Mouse (Mus musculus): ENCODE measurements around the gene Klf6. TPM values are rescaled to one million over a fixed set of nuclear protein-coding genes. Genes with fewer than 3 reads are reported as not detected.
A peak's percentile ranks its signal among the peaks of the same experiment; 100 is the strongest.

Klf6 gene
- polyA plus RNA-seq, 1 experiment from 2014 or later: 70.1 TPM

DNA sequence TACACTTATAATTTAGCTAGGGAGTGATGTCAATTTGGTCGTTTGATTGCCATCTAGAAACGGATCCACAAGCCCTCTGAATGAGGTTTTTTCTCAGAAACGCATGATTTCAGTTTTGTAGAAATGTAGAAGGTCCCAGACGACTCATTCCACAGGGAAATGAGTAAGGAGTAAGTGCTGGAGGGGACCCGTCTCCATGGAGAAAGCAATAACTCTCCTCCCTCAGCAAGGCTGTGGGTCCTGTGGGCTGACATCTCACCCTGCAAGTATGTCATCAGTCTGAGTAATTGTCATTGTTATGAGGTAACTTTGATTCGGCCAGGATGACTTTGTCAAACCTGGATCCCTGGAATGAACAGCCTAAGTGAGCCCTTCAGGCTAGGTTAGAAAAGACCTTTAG, 4.8 kb downstream of the Klf6 start:
- H3K4me2 ChIP-seq: peak overlapping the region; percentile 68
- ATAC-seq (ENCODE audit: low FRiP score): no peak
- no peaks in the 10 kb centered on the region for H3K27me3 ChIP-seq
- H3K27ac ChIP-seq: no peak overlapping the region
- peaks cover 62% of the 10 kb centered on the region for H3K4me1 ChIP-seq (replicated peaks)
- WGBS: 76% methylated on average over 6 of the region's 6 CpGs
- no peak overlapping the region for H3K9ac ChIP-seq
- H3K9me3 ChIP-seq: no peaks in the 10 kb centered on the region
- H3K36me3 ChIP-seq: peaks cover 39% of the 10 kb centered on the region
- 0 out of 2 replicates have a peak overlapping the region, but pooled peaks have one; percentile 5 for H3K4me3 ChIP-seq

DNA sequence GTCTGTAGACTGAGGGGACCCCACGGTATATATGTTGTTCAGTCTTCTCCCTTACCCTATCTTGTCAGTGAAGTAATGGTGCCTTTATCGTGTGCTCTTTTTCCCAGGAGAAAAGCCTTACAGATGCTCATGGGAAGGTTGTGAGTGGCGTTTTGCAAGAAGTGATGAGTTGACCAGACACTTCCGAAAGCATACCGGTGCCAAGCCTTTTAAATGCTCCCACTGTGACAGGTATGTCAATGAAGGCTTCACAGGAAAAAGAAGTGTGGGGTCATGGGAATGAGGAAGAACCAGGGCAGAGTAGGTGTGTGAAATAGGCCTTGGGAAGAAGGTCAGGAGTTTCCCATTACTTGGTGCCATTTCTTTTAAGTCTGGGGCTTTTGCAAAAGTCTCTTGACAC, 5.2 kb downstream of the Klf6 start:
- 94% methylated on average over 5 of the region's 5 CpGs for WGBS

DNA sequence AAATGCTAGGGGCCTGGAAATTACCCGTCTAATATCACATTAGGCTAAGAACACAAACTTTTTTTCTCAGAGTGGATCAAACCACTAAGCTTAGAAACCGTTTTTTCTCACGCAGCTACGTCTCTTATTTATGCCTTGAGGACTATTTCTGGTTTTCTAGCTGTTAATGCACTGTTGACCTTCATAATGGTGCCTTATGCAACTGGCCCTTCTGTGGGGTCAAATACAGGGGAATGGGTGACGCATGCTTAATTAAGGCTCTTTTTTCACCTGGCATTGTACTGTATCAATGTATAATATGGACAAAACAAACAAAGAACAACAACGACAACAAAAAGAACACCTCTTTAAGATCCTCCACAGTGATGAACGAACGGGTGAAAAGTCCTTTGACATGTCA, 7.1 kb downstream of the Klf6 start:
- WGBS: 80% methylated on average over 8 of the region's 8 CpGs
- H3K27me3 ChIP-seq: no peaks in the 10 kb centered on the region
- H3K4me3 ChIP-seq: no peak overlapping the region
- peaks cover 58% of the 10 kb centered on the region for H3K4me1 ChIP-seq (replicated peaks)
- H3K9me3 ChIP-seq: no peaks in the 10 kb centered on the region
- H3K36me3 ChIP-seq: peaks cover 39% of the 10 kb centered on the region
- no peak overlapping the region for H3K27ac ChIP-seq
- H3K9ac ChIP-seq: no peak overlapping the region
- no peak overlapping the region for H3K4me2 ChIP-seq
- ATAC-seq (ENCODE audit: low FRiP score): no peak

More for the DNA sequence above, 5.2 kb downstream of the Klf6 start:
- Histone ChIP-seq H3K4me3 (0 out of 2 replicates have a peak overlapping the region, but pooled peaks have one; percentile 5), H3K4me1 (replicated peaks) (peaks cover 62% of the 10 kb centered on the region), H3K4me2 (peak overlapping the region; percentile 68), H3K9ac (no peak overlapping the region), H3K9me3 (no peaks in the 10 kb centered on the region), H3K27me3 (no peaks in the 10 kb centered on the region), H3K36me3 (peaks cover 39% of the 10 kb centered on the region), H3K27ac (no peak overlapping the region)
- no peak for ATAC-seq (ENCODE audit: low FRiP score)

DNA sequence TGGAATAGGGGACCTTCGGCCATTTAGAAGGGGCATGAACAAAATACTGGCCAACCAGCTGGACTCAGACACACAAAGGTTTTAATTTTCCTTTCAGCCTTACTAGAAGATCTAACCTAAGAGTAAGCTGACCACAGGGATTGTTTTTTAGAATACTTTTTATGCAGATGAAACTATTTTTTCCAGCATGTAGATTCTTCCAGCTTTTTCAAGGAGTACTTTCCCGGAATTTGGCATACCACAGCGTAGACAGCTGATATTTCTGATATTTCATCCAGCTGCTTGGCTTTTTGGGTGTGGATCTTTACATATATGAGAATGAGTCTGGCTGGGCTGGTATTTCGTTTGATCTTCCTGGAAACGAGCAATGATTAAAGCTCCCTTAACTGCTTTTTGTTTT, 8.2 kb downstream of the Klf6 start:
- Histone ChIP-seq H3K4me3 (no peak overlapping the region), H3K9me3 (no peaks in the 10 kb centered on the region), H3K4me2 (no peak overlapping the region), H3K27me3 (no peaks in the 10 kb centered on the region), H3K9ac (no peak overlapping the region), H3K27ac (no peak overlapping the region), H3K4me1 (replicated peaks) (peaks cover 49% of the 10 kb centered on the region), H3K36me3 (peaks cover 39% of the 10 kb centered on the region)
- WGBS: 53% methylated on average over 5 of the region's 5 CpGs
- no peak for ATAC-seq (ENCODE audit: low FRiP score)

DNA sequence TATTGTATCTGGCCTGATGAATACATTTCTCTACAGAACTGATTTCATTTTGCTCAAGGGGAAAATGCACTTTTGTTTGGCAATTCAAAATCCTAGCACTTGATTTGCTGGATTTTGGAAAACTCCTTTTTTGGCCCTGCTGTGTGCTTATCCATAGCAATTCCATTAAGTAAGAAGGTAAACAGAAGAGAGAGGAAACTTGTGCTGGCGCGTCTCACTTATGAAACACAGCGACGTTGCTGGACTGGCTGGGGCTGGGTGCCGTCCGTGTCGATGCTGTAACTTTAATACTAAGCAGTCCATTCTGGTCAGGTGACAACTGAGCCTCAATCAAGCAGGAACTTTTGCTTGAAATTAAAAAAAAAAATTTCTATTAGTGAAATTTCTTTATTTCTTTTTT, 8.6 kb downstream of the Klf6 start:
- no peak for ATAC-seq (ENCODE audit: low FRiP score)
- Histone ChIP-seq H3K4me2 (no peak overlapping the region), H3K27ac (no peak overlapping the region), H3K27me3 (no peaks in the 10 kb centered on the region), H3K9ac (no peak overlapping the region), H3K4me3 (no peak overlapping the region), H3K36me3 (peaks cover 38% of the 10 kb centered on the region), H3K4me1 (replicated peaks) (peaks cover 45% of the 10 kb centered on the region), H3K9me3 (no peaks in the 10 kb centered on the region)
- 10% methylated on average over 7 of the region's 7 CpGs for WGBS

DNA sequence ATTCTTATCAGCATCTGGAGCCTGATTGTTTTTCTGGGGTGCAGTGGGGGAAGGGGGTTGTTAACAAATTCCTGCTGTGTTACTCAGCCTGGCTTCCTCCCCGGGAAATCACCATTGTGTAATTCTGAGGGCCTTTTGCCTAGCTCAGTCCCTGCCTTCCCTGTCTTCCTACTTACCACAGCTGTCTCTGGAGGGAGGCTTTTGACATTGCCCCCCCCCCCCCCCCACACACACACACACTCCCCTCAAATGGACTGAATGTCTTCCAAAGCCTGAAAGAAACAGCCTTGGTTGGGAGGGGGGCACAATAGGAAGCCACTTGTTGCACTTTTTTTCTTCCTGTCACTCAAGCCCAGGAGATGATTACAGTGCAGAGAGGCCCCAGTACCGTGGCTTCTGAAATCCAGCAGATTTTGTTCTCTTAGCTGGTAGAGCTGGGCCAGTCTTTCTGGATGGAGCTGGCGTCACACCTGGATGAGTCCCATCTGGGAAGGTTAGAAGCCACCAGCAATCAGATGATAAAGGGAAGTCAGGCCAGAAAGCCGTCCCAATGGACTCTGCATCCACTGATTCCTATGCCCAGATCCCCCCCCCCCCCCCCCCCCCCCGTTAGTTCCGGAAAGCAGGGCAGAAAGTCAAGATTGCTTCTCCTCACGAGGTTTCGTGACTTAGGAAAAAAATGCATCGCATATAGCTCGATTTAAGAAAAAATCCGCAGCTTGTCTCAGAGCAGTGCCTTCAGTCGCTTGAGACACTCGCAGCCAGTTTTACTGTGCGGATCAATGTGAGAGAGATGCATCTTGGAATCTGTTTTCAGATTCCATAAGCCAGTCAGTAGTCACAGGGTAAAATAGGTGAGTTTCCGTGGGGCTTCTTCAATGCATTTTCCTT, 9.3 kb downstream of the Klf6 start:
- ATAC-seq (ENCODE audit: low FRiP score): peak; percentile 77
- Histone ChIP-seq H3K27ac (no peak overlapping the region), H3K4me3 (no peak overlapping the region), H3K9ac (no peak overlapping the region), H3K4me1 (replicated peaks) (peaks cover 37% of the 10 kb centered on the region), H3K27me3 (no peaks in the 10 kb centered on the region), H3K9me3 (no peaks in the 10 kb centered on the region), H3K36me3 (peaks cover 30% of the 10 kb centered on the region), H3K4me2 (0 out of 2 replicates have a peak overlapping the region, but pooled peaks have one; percentile 13)
- 12% methylated on average over 14 of the region's 15 CpGs for WGBS

DNA sequence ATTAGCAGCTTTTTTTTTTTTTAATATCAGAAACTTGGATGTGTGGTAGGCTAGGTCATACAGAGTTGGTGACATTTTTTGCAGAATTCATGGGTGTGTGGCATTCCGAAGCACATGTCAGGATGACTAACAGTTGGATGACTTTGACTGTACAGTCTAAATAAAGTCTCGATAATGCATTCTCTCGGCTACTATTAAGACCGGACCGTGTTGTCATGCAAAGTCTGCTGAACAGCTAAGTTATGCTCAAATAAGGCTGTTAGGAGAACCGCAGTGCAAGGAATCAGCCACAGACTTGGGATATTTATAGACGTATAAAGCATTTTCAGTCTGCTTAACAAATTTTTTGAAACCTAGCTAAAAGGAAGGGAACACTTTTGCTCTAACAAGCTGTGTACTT, 10.1 kb downstream of the Klf6 start:
- Histone ChIP-seq H3K36me3 (peaks cover 22% of the 10 kb centered on the region), H3K9ac (no peak overlapping the region), H3K4me2 (no peak overlapping the region), H3K27ac (no peak overlapping the region), H3K4me3 (no peak overlapping the region), H3K27me3 (no peaks in the 10 kb centered on the region), H3K9me3 (no peaks in the 10 kb centered on the region), H3K4me1 (replicated peaks) (peaks cover 29% of the 10 kb centered on the region)
- ATAC-seq (ENCODE audit: low FRiP score): no peak
- 76% methylated on average over 7 of the region's 7 CpGs for WGBS

DNA sequence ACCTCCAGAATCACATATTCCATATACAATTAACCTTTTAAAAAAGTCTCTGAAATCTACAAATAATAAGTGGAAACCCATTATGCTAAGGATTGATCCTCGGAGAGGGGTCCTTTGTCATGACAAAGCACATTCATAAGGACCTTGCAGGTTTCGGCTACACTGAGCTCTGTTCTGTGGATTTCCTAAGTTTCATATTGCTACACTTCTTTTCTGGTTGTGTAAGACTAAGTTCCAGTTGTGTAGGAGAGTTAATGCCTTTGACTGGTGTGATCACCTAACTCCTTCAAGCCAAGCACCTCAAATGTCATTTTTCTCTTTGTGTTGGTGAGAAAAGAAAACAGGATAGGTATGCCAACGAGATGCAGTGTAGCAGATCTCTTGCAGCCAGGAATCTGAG, 12.4 kb downstream of the Klf6 start:
- ATAC-seq (ENCODE audit: low FRiP score): no peak
- Histone ChIP-seq H3K9me3 (no peaks in the 10 kb centered on the region), H3K27me3 (no peaks in the 10 kb centered on the region), H3K4me2 (no peak overlapping the region), H3K4me3 (no peak overlapping the region), H3K9ac (no peak overlapping the region), H3K27ac (no peak overlapping the region), H3K4me1 (replicated peaks) (peaks cover 17% of the 10 kb centered on the region), H3K36me3 (0 out of 2 replicates have a peak, but pooled peaks cover under 1% of the 10 kb centered on the region)
- WGBS: 82% methylated on average over 3 of the region's 3 CpGs

DNA sequence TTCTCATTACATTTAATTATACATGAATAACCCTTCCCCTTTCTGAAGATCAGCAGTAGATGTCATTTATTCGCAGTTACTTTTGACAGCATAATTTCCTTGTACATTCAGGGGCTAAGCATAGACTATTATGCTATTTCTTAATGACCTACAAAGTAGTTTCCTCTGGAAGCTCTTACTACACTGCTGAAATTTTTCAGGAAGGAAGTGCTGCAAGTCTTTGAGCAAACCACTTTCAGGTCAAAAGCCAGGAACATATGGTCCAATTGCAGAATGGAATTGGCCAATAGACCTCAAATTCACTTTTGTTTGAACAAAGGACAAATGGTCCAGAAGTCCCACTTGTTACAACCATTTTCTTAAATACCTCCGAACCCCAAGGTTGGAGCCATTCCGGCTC, 14.2 kb downstream of the Klf6 start:
- Histone ChIP-seq H3K9me3 (no peaks in the 10 kb centered on the region), H3K4me3 (no peak overlapping the region), H3K36me3 (no peaks in the 10 kb centered on the region), H3K9ac (no peak overlapping the region), H3K27me3 (no peaks in the 10 kb centered on the region), H3K27ac (no peak overlapping the region), H3K4me2 (no peak overlapping the region), H3K4me1 (replicated peaks) (peaks cover 6% of the 10 kb centered on the region)
- no peak for ATAC-seq (ENCODE audit: low FRiP score)
- WGBS: 93% methylated on average over 3 of the region's 3 CpGs

DNA sequence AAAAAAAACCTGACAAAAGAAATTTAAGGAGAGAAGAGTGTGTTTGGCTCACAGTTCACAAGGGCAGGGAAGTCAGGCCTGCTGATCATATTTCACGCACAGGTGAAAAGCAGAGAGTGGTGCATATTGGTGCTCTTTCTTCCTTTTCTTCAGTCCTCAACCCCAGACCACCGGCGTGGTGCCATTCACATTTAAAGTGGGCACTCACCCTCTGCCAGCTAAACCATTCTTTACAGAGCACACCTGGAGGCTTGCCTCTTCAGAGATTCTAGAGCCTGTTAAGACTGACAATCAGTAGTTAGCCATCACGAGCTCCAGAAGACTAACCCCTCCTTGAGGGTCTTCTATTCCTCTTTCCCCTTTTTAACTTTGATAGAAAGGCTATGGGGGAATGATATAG, 17.5 kb downstream of the Klf6 start:
- Histone ChIP-seq H3K9ac (no peak overlapping the region), H3K9me3 (no peaks in the 10 kb centered on the region), H3K27me3 (no peaks in the 10 kb centered on the region), H3K36me3 (no peaks in the 10 kb centered on the region), H3K4me3 (no peak overlapping the region), H3K4me1 (replicated peaks) (no peaks in the 10 kb centered on the region), H3K27ac (no peak overlapping the region), H3K4me2 (no peak overlapping the region)
- 49% methylated on average over 4 of the region's 4 CpGs for WGBS
- ATAC-seq (ENCODE audit: low FRiP score): no peak

DNA sequence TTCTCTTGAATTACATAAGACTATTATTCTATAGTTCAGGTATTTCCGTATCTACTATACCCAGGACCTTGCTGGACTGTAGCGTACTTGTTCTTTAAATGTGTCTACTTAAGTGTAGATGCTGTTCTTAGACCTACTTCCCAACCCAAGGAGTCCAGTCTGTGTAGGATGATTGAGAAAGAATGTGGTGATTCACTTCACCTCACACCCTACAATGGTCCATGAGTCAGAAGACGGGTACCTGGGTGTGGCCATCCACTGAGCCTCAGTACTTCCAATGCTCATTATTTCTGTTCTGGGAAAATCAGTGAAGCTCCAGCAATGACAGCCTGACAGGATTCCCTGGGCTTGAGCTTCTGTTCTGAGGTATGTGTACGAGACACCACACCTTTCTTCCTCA, 25.5 kb downstream of the Klf6 start:
- Histone ChIP-seq H3K4me1 (replicated peaks) (no peaks in the 10 kb centered on the region), H3K9me3 (no peaks in the 10 kb centered on the region), H3K4me3 (no peak overlapping the region), H3K9ac (no peak overlapping the region), H3K27me3 (no peaks in the 10 kb centered on the region), H3K4me2 (no peak overlapping the region), H3K36me3 (no peaks in the 10 kb centered on the region), H3K27ac (no peak overlapping the region)
- 96% methylated on average over 4 of the region's 4 CpGs for WGBS
- no peak for ATAC-seq (ENCODE audit: low FRiP score)

DNA sequence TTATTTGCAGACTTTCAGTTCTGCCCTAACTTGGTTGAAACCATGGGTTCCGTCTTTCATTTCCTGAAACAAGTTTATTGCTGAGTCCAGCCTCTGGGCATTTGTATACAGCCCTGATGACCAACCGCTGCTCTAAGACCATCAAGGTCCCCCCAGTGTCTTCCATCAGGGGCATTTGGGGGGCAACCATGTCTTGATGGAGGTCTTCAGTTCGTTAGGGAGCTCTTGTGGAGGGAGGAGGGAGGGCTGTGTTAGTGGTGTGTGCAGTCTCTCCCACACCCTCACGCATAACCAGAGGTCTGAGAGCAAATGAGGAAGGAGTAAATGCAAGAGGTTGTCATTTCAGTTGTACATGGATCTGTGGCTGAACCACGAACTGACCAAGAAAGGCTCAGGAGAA, 26.9 kb downstream of the Klf6 start:
- Histone ChIP-seq H3K36me3 (no peaks in the 10 kb centered on the region), H3K4me2 (no peak overlapping the region), H3K27ac (no peak overlapping the region), H3K27me3 (no peaks in the 10 kb centered on the region), H3K4me1 (replicated peaks) (no peaks in the 10 kb centered on the region), H3K9ac (no peak overlapping the region), H3K9me3 (no peaks in the 10 kb centered on the region), H3K4me3 (no peak overlapping the region)
- ATAC-seq (ENCODE audit: low FRiP score): no peak
- 85% methylated on average over 5 of the region's 5 CpGs for WGBS

DNA sequence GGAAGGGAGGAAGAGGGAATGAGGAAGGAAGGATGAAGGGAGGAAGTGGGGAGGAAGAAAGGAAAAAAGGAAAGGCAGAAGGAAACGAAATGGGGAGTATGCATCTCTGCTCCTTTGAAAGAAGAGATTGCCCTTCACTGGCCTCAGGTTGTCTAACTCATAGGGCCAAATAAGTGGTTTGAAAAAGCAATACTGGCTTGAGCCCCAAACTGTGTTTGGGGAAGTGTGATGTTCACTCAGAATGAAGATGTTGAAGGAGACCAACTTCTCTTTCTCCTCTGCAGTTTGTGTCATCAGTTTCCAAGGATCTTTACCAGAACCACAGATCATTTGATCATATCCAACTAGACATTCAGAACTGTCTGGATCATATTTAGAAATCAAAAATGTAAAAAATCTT, 27.4 kb downstream of the Klf6 start:
- WGBS: 88% methylated on average over 1 of the region's 1 CpGs
- no peaks in the 10 kb centered on the region for H3K27me3 ChIP-seq
- no peak for ATAC-seq (ENCODE audit: low FRiP score)

More for the DNA sequence above, 27.4 kb downstream of the Klf6 start:
- Histone ChIP-seq H3K4me3 (no peak overlapping the region), H3K36me3 (no peaks in the 10 kb centered on the region), H3K4me2 (no peak overlapping the region), H3K4me1 (replicated peaks) (no peaks in the 10 kb centered on the region), H3K9ac (no peak overlapping the region), H3K9me3 (no peaks in the 10 kb centered on the region), H3K27ac (no peak overlapping the region)
